Mouse (Mus musculus) CD4-positive helper T cell, adult 2 months (primary cell): ENCODE results near the gene Kcnj12.

ENCODE experiments used
- DNase-seq: peaks from one replicate; pipeline ENCODE4 v3.0.0-alpha.2; 2012; ENCODE audit warnings: low read depth, missing footprints, low spot score

Gene Kcnj12

GRCm38 (mm10) chr11:61022550-61023391 is at the start of gene Kcnj12:
Gene Kcnj12, plus strand, starts transcription at chr11:61022564.
- DNase-seq, result no peak

- no peak for DNase-seq
Measured at GRCm38 (mm10) chr11:60975097-60975496, 47.3 kb upstream of the Kcnj12 start.

- no peak for DNase-seq
Measured at GRCm38 (mm10) chr11:60976234-60976633, 46.1 kb upstream of the Kcnj12 start.

GRCm38 (mm10) chr11:60976742-60977141 is 45.6 kb upstream of the Kcnj12 start:
- DNase-seq, result peak; percentile 53

- DNase-seq, result no peak
Measured at GRCm38 (mm10) chr11:60977153-60977552, 45.2 kb upstream of the Kcnj12 start.

- DNase-seq, result no peak
Measured at GRCm38 (mm10) chr11:60978658-60979057, 43.7 kb upstream of the Kcnj12 start.

- no peak for DNase-seq
Measured at GRCm38 (mm10) chr11:60979788-60980187, 42.6 kb upstream of the Kcnj12 start.

GRCm38 (mm10) chr11:60981693-60982486 is 40.5 kb upstream of the Kcnj12 start:
- no peak for DNase-seq

- no peak for DNase-seq
Measured at GRCm38 (mm10) chr11:60984912-60985558, 37.3 kb upstream of the Kcnj12 start.

GRCm38 (mm10) chr11:60990428-60990827 is 31.9 kb upstream of the Kcnj12 start:
- DNase-seq, result no peak

- DNase-seq, result no peak
Measured at GRCm38 (mm10) chr11:61002736-61003135, 19.6 kb upstream of the Kcnj12 start.

GRCm38 (mm10) chr11:61004046-61004445 is 18.3 kb upstream of the Kcnj12 start:
- DNase-seq, result no peak

- no peak for DNase-seq
Measured at GRCm38 (mm10) chr11:61004781-61005180, 17.6 kb upstream of the Kcnj12 start.

- no peak for DNase-seq
Measured at GRCm38 (mm10) chr11:61005345-61005744, 17.0 kb upstream of the Kcnj12 start.

GRCm38 (mm10) chr11:61011736-61012294 is 10.5 kb upstream of the Kcnj12 start:
- no peak for DNase-seq

- DNase-seq, result no peak
Measured at GRCm38 (mm10) chr11:61016866-61017398, 5.4 kb upstream of the Kcnj12 start.

GRCm38 (mm10) chr11:61021129-61021528 is 1.2 kb upstream of the Kcnj12 start:
- DNase-seq, result no peak

GRCm38 (mm10) chr11:61021676-61022549 is 451 bp upstream of the Kcnj12 start:
- DNase-seq, result no peak

GRCm38 (mm10) chr11:61023416-61024200 is 1.2 kb downstream of the Kcnj12 start:
- DNase-seq, result no peak

GRCm38 (mm10) chr11:61024388-61024787 is 2.0 kb downstream of the Kcnj12 start:
- no peak for DNase-seq
